Mouse (Mus musculus) hindbrain, postnatal 0 days (tissue): ENCODE measurements at regions not wholly inside any gene's neighbourhood (a gene's known extent, or its start where the extent isn't known, plus 50 kb on each side); places are given as distances from the start of the nearest gene placed in this dataset.

ENCODE experiments used
- ATAC-seq: fragments of 200-750 bp; cut with Nextera tagmentation; 2 replicates; pipeline ENCODE4 v1.8.0; 2017; ENCODE audit warnings: mild to moderate bottlenecking, moderate TSS enrichment, moderate library complexity
- DNase-seq: peaks from one replicate; pipeline ENCODE4 v3.0.0-alpha.2; 2015; ENCODE audit warnings: low spot score
- H3K27ac ChIP-seq: fragments of 300-500 bp; sonication (generic); 2 replicates; pipeline ENCODE4 v1.5.1; 2014; ENCODE audit warnings: mild to moderate bottlenecking
- H3K27me3 ChIP-seq: fragments of 300-500 bp; sonication (generic); 2 replicates; pipeline ENCODE4 v1.6.1; 2014; ENCODE audit warnings: low read length, mixed read lengths; ENCODE audit not compliant: insufficient read depth
- H3K36me3 ChIP-seq: fragments of 300-500 bp; sonication (generic); 2 replicates; pipeline ENCODE4 v1.6.1; 2014; ENCODE audit warnings: low read length, mixed read lengths; ENCODE audit not compliant: insufficient read depth
- H3K4me1 ChIP-seq: fragments of 300-500 bp; sonication (generic); 2 replicates; pipeline ENCODE4 v1.6.1; 2014; ENCODE audit warnings: antibody characterized with exemption, low read length, mixed read lengths; ENCODE audit not compliant: insufficient read depth
- H3K4me2 ChIP-seq: fragments of 300-500 bp; sonication (generic); 2 replicates; pipeline ENCODE4 v1.6.1; 2014; ENCODE audit warnings: low read depth, mild to moderate bottlenecking, low read length, moderate library complexity, mixed read lengths
- H3K4me3 ChIP-seq: fragments of 300-500 bp; sonication (generic); 2 replicates; pipeline ENCODE4 v1.5.1; 2014; ENCODE audit warnings: low read length
- H3K9ac ChIP-seq: fragments of 300-500 bp; sonication (generic); replicated peaks from 2 replicates; pipeline ENCODE4 v1.6.1; 2014; ENCODE audit warnings: mild to moderate bottlenecking, low read length, moderate library complexity, mixed read lengths
- H3K9me3 ChIP-seq: fragments of 300-500 bp; sonication (generic); 2 replicates; pipeline ENCODE4 v1.6.1; 2016; ENCODE audit warnings: low read length, mixed read lengths
- CTCF ChIP-seq: IDR thresholded peaks from 2 replicates; pipeline ENCODE4 v1.5.1; 2016; ENCODE audit warnings: antibody characterized with exemption, control low read depth, low read depth
- WGBS: fragments of 180-500 bp; shearing (Covaris S2); extraction: QIAGEN DNeasy Blood & Tissue Kit; methylation state at CpG from one replicate; pipeline ENCODE4 v1.1.7; 2014; 5-methylcytosine and 5-hydroxymethylcytosine counted together

DNA sequence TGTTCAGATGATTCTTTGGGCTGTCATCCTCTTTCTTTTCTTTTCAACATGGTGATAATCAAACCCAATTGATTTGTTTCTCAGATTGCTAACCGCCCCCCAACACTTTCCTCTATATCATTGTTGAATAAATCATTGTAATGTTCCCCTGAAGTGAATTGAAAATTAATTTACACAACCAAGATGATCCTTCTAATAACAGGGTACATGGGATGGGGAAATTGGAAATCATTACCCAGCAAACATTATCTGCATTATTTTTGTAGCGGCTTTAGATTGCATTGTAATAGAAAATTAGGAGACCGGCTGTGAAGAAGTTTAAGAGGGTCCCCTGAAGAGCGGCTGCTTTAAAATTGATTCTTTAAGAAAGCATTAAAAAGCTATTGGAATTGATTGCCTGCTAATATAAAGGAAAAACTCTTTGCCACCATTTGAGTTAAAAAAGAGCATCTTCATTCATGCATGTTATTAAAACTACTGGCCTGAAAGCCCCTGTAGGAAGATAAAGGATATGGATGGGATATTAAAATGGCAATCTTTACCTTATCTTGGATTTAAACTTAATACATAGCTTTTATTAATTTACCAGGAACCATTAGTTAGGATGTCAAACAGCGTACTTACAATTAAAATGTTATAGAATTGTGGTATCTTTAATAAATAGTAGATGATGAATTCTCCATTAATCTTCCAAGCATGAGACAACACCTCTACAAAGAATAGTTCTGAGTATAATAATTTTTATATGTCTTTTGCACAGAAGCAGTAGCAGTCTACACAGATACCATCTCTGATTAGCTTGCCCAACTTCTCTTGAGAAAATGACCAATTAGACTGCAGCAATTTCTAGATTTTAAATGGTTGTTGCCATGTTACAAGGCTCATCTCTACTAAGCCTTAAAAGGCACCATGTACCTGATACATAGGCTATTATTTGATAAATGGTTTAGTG, 127.0 kb upstream of the Hs3st5 start:
- ATAC-seq: no peak
- peak; percentile 3 for DNase-seq
- no peaks in the 10 kb centered on the region for H3K4me1 ChIP-seq
- H3K36me3 ChIP-seq: no peaks in the 10 kb centered on the region
- no peak overlapping the region for H3K9ac ChIP-seq
- H3K4me3 ChIP-seq: no peak overlapping the region
- H3K27me3 ChIP-seq: no peaks in the 10 kb centered on the region
- no peaks in the 10 kb centered on the region for H3K9me3 ChIP-seq
- H3K4me2 ChIP-seq: no peak overlapping the region
- 78% methylated on average over 5 of the region's 5 CpGs for WGBS
- H3K27ac ChIP-seq: no peak overlapping the region
- no peak for TF ChIP-seq CTCF

GRCm38 (mm10) chr10:36383331-36383730, 123.3 kb upstream of the Hs3st5 start:
- Histone ChIP-seq H3K27ac (no peak overlapping the region), H3K4me3 (no peak overlapping the region), H3K9ac (no peak overlapping the region), H3K9me3 (no peaks in the 10 kb centered on the region), H3K4me1 (no peaks in the 10 kb centered on the region), H3K4me2 (no peak overlapping the region), H3K27me3 (no peaks in the 10 kb centered on the region), H3K36me3 (no peaks in the 10 kb centered on the region)
- ATAC-seq: peak; percentile 21; the same call in 1 of the 2 replicates
- DNase-seq: peak; percentile 30
- TF ChIP-seq CTCF: no peak
- 54% methylated on average over 4 of the region's 4 CpGs for WGBS

DNA sequence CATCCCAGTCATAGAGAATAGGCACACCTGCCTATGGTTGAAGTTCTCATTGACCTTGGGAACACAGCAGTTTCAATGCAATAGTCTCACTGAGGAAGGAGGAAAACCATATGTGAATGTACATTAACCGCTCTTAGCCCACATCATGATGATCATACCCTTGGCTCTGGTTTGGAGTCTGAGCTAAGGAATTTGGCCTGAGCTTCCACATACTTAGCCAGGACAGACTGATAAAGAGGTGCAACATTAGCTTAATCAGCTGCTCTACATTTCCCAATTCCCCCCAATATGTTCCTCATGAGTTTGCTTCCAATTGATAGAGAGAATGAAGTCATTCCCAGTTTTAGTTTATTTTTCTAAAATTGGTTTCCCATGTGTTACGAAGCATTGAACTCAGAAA, 116.6 kb upstream of the Hs3st5 start:
- H3K36me3 ChIP-seq: no peaks in the 10 kb centered on the region
- H3K9ac ChIP-seq: no peak overlapping the region
- no peak for TF ChIP-seq CTCF
- no peak overlapping the region for H3K4me2 ChIP-seq
- no peak overlapping the region for H3K27ac ChIP-seq
- ATAC-seq: no peak
- DNase-seq: no peak
- H3K4me3 ChIP-seq: no peak overlapping the region
- WGBS: 91% methylated on average over 2 of the region's 2 CpGs
- H3K27me3 ChIP-seq: no peaks in the 10 kb centered on the region
- H3K4me1 ChIP-seq: no peaks in the 10 kb centered on the region
- no peaks in the 10 kb centered on the region for H3K9me3 ChIP-seq

- DNase-seq: peak; percentile 57
- no peak for ATAC-seq
- no peak for TF ChIP-seq CTCF
- no peaks in the 10 kb centered on the region for H3K9me3 ChIP-seq
- 67% methylated on average over 4 of the region's 4 CpGs for WGBS
- H3K4me3 ChIP-seq: no peak overlapping the region
- no peaks in the 10 kb centered on the region for H3K36me3 ChIP-seq
- no peak overlapping the region for H3K27ac ChIP-seq
- no peaks in the 10 kb centered on the region for H3K4me1 ChIP-seq
- H3K27me3 ChIP-seq: no peaks in the 10 kb centered on the region
- no peak overlapping the region for H3K9ac ChIP-seq
- no peak overlapping the region for H3K4me2 ChIP-seq
These were observed 113.0 kb upstream of the Hs3st5 start for GRCm38 (mm10) chr10:36393586-36393985.

DNA sequence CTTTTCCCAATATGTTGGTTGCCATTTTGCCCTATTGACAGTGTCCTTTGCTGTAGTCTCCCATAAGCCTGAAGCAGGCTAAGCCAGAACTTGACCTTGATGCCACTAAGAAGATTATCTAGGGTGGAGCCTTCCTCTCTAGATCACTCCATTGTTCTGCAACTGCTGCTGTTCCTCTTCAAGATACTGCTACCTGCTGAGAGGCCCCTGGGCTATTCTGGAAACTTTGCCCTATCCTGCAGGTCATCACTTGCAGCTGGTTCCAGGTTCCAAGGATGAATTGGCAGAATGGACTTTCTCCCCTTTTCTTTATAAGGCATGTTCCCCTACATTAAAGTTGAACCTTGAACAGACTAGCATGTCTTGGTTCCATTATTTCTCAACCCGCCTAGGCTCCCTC, 110.0 kb upstream of the Hs3st5 start:
- DNase-seq (no peak), ATAC-seq (no peak)
- Histone ChIP-seq H3K27ac (no peak overlapping the region), H3K9ac (no peak overlapping the region), H3K9me3 (no peaks in the 10 kb centered on the region), H3K27me3 (no peaks in the 10 kb centered on the region), H3K4me1 (no peaks in the 10 kb centered on the region), H3K36me3 (no peaks in the 10 kb centered on the region), H3K4me2 (no peak overlapping the region), H3K4me3 (no peak overlapping the region)
- no peak for TF ChIP-seq CTCF
- 97% methylated on average over 1 of the region's 1 CpGs for WGBS

- DNase-seq (peak; percentile 18), ATAC-seq (no peak)
- Histone ChIP-seq H3K27ac (no peak overlapping the region), H3K36me3 (no peaks in the 10 kb centered on the region), H3K9ac (no peak overlapping the region), H3K4me3 (no peak overlapping the region), H3K27me3 (no peaks in the 10 kb centered on the region), H3K4me2 (no peak overlapping the region), H3K9me3 (no peaks in the 10 kb centered on the region), H3K4me1 (no peaks in the 10 kb centered on the region)
- 41% methylated on average over 2 of the region's 2 CpGs for WGBS
- TF ChIP-seq CTCF: no peak
These were observed 98.6 kb upstream of the Hs3st5 start for GRCm38 (mm10) chr10:36408001-36408400.

- TF ChIP-seq CTCF: no peak
- H3K9me3 ChIP-seq: no peaks in the 10 kb centered on the region
- no peak overlapping the region for H3K4me3 ChIP-seq
- H3K36me3 ChIP-seq: no peaks in the 10 kb centered on the region
- H3K9ac ChIP-seq: no peak overlapping the region
- ATAC-seq (no peak), DNase-seq (no peak)
- H3K27ac ChIP-seq: no peak overlapping the region
- H3K27me3 ChIP-seq: no peaks in the 10 kb centered on the region
- no peaks in the 10 kb centered on the region for H3K4me1 ChIP-seq
- WGBS: 83% methylated on average over 1 of the region's 1 CpGs
- no peak overlapping the region for H3K4me2 ChIP-seq
These were observed 75.3 kb upstream of the Hs3st5 start for GRCm38 (mm10) chr10:36431335-36431734.
